Mouse (Mus musculus) liver, adult 10 weeks (tissue): ENCODE data around the gene Tmed3. TPM values are rescaled to one million over a fixed set of nuclear protein-coding genes. Genes with fewer than 3 reads are reported as not detected.

Source experiments
- polyA plus RNA-seq: library from polyadenylated mRNA; stranded (reverse); fragments of 350-450 nt; fragmentation: Illumina TruSeq; extraction: RNeasy Lipid Tissue Mini Kit (QIAGEN cat#74804); gene quantifications from one replicate; pipeline ENCODE4 v1.2.3, GENCODE M21; 2014; ENCODE audit warnings: low read depth, low replicate concordance

Gene Tmed3
- 8.1 TPM for polyA plus RNA-seq

GRCm38 (mm10) chr9:89704265-89705196, at the start of gene Tmed3:
TSS of gene Tmed3 (minus strand) at chr9:89705068.

GRCm38 (mm10) chr9:89738295-89738694, 33.4 kb upstream of the Tmed3 start, which contains the start of gene Ankrd34c:
TSS of gene Ankrd34c (minus strand) at chr9:89738475.

Other genes starting within 250 kb of the Tmed3 start
- not detected for gene Minar1, start 81.9 kb downstream of the Tmed3 start, polyA plus RNA-seq
- not detected for gene Ankrd34c, start 33.4 kb upstream of the Tmed3 start, polyA plus RNA-seq
- not detected for gene Rasgrf1, start 204.8 kb upstream of the Tmed3 start, polyA plus RNA-seq